Mouse (Mus musculus) retina, postnatal 1 day (tissue): ENCODE measurements at regions not wholly inside any gene's neighbourhood (a gene's known extent, or its start where the extent isn't known, plus 50 kb on each side); places are given as distances from the start of the nearest gene placed in this dataset.

Experiments
- DNase-seq: peaks from one replicate; pipeline ENCODE4 v3.0.0-alpha.2; 2012

DNA sequence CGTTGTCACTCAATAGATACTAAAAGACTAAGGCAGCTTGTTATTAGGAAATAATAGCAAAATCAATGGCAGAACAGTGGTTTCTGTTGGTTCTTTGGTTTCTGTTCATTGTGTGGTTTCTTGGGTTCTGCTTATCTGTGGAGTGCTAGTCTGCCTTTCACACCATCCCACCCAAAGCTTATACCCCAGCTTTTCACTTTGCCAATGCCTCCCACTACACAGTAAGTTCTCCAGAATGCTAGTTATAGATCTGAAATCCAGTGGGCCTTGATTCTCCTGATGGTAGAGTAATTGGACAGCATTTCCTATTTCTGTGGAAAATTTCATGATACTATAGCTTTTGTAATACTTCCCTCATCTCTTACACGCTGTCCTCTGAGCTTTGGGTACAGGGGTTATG is 700.8 kb upstream of the 1700009N14Rik start:
- DNase-seq = no peak

DNA sequence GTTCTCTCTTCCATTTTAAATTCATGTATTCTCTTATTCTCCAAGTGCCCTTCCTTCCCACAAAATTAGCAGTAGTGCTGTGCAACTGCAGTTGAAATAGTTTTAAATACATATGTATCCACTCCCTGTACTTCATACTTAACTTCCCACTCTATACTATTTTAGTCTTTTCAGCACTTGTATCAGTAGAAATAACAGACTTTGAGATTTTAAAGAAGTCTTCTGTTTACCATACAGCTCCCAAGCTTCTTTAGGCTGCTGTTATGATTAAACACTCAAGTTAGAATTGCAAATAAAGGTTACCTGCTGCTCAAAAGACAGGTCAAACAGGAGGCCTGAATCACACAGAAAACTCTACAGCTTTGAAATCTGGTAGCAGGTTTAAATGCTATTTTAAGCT is 665.1 kb upstream of the 1700009N14Rik start:
- no peak for DNase-seq

DNA sequence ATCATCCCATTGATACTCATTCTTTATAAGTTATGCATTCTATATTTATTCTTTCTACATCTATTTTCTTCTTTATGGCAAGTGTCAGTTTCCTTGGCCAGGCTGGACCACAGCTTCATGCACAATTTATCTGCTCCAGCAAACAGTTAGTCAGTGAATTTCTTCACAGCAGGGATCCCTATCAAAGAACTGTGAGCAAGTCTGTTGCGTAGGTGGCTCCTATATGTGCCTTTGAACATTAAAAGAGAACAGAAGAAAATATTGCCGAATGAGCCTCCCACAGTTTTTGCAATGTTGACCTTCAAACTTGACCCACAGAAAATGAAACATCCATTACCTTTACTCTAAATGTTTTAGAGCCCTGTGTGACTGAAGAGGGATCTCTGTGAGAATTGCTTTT is 625.0 kb upstream of the 1700009N14Rik start:
- no peak for DNase-seq

DNA sequence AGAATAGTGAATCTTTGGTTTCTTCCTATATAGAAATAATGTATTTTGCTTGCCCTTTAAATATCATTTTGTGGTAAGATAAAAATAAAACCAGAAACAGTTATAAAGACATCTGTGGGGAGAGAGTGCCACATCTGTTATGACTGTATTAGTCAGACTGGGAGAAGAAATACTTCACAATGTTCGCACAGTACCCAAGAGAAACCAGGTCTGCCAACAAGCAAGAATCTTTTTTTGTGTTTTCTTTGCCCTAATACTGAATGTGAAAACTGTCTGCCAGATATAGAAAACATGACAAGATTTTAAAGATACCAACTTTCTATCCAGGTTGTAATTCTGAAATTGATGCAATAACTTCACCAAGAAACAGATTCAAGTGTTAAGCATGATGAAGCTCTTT is 601.8 kb upstream of the 1700009N14Rik start:
- DNase-seq = no peak

DNA sequence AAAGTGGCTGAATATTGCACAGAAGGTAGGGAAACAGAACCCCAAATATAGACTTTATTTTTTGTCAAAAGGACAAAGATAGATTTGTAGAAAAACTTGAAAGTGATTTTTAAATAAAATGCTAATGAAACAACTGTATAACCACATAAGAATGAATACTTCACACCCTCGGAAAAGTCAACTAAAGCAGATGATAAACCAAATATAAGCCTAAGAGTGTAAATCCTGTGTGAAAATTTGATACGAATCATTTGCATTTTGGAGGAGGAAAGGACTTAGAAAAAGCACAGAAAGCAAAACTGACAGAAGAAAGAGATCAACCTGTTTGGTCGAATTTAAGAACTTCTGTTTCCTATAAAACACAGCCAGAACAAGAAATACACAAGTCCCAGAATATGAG is 595.7 kb upstream of the 1700009N14Rik start:
- DNase-seq = no peak

DNA sequence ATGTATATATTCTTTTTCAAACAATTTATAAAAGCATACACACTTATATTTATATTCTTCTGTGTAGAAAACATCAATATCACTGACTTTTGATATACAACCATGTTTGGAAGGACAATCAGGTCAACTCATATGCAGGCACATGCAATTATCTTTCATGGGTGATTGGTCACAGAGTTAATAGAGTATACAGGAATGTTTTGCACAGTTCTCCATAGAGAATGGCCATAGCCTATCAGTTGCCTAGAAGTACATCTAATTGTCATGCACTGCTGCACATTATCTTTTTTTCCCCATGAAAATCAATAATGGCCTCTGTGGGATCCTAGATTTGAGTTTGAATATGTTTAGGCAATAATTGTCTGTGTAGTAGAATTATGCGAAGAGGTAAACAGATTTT is 549.5 kb upstream of the 1700009N14Rik start:
- DNase-seq = peak; percentile 0

DNA sequence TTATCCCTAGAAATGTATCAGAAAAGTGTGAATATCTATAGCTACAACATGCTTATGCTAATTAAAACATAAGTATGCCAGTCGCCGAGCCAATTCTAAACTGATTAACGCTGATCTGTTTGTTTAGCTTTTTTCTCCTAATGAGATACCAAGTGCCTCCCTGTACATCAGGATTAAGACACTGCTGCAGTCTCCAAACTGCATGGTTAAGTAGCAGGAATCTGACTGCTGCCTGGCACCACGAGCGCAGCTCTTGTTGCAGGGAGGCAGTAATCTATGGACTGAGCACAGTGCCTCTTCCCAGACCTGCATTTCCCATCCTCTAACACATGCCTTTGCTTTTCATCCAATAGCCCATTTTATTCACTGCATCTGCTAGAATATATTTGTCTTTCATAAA is 523.3 kb upstream of the 1700009N14Rik start:
- DNase-seq = peak; percentile 66

DNA sequence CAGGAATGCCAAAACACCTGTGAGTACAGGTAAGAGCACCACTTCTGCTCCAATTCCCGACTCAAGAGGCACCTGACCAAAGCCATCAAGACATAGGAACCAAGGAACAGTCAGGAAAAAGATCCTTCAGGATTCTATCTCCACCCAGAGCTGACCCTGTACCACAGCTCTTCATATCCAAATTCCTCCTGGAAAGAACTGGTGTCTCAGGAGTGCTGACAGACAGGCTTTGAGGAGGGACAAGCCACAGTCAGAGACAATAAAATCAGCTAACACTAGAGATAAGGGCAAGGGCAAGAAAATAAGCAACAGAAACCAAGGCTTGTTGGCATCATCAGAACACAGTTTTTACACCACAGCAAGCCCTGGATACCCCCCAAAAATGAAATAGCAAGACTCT is 496.5 kb upstream of the 1700009N14Rik start:
- DNase-seq = no peak

DNA sequence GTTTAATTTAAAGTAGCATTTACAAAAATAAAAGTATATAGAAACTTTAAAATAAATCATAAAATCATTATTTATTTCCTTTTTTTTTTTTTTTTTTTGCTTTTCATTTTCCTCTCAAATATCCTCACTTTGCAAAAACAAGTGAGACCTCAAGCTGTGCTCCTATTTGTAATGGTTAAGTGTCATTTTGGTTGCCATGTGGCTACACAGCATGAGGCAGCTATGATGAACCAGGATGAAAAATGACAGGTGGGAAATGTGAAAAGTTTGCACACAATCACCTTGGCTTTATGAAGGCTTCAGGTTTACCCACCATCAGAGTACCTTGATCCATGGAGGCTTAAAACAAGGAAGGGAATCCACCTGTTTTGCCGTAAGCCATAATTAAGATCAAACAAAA is 454.9 kb upstream of the 1700009N14Rik start:
- no peak for DNase-seq
